Mouse (Mus musculus) stomach, embryonic 15.5 days (tissue): Measurements from ENCODE around the gene Esr1. TPM values are rescaled to one million over a fixed set of nuclear protein-coding genes. Genes with fewer than 3 reads are reported as not detected.

ENCODE experiments used
- ATAC-seq: fragments of 200-750 bp; cut with Nextera tagmentation; 2 replicates; pipeline ENCODE4 v1.8.0; 2017; ENCODE audit warnings: low read depth, moderate number of reproducible peaks, moderate TSS enrichment; ENCODE audit not compliant: insufficient read depth, low FRiP score
- H3K27ac ChIP-seq: fragments of 300-500 bp; sonication (generic); 2 replicates; pipeline ENCODE4 v1.5.1; 2015; ENCODE audit warnings: mild to moderate bottlenecking, inconsistent platforms
- H3K27me3 ChIP-seq: fragments of 300-500 bp; sonication (generic); replicated peaks from 2 replicates; pipeline ENCODE4 v1.6.1; 2015; ENCODE audit warnings: inconsistent platforms
- H3K36me3 ChIP-seq: fragments of 300-500 bp; sonication (generic); 2 replicates; pipeline ENCODE4 v1.6.1; 2015; ENCODE audit warnings: inconsistent platforms
- H3K4me1 ChIP-seq: fragments of 300-500 bp; sonication (generic); 2 replicates; pipeline ENCODE4 v1.6.1; 2015; ENCODE audit warnings: inconsistent platforms
- H3K4me2 ChIP-seq: fragments of 300-500 bp; sonication (generic); 2 replicates; pipeline ENCODE4 v1.6.1; 2015; ENCODE audit warnings: mild to moderate bottlenecking, inconsistent platforms
- H3K4me3 ChIP-seq: fragments of 300-500 bp; sonication (generic); replicated peaks from 2 replicates; pipeline ENCODE4 v1.5.1; 2015; ENCODE audit warnings: inconsistent platforms
- H3K9ac ChIP-seq: fragments of 300-500 bp; sonication (generic); 2 replicates; pipeline ENCODE4 v1.6.1; 2015; ENCODE audit warnings: inconsistent platforms
- H3K9me3 ChIP-seq: fragments of 300-500 bp; sonication (generic); 2 replicates; pipeline ENCODE4 v1.6.1; 2016; ENCODE audit warnings: inconsistent platforms
- WGBS: fragments of 180-500 bp; shearing (Covaris S2); methylation state at CpG from one replicate; pipeline ENCODE4 v1.1.7; 2015; 5-methylcytosine and 5-hydroxymethylcytosine counted together
- polyA plus RNA-seq: library from polyadenylated mRNA; unstranded; fragments of >200 nt; fragmentation: Nextera tagmentation; extraction: Ambion mirVana; gene quantifications from 2 replicates; pipeline ENCODE4 v1.2.1, GENCODE M21; 2015

Gene Esr1
- polyA plus RNA-seq, 1 experiment from 2014 or later = 0.86 TPM

DNA sequence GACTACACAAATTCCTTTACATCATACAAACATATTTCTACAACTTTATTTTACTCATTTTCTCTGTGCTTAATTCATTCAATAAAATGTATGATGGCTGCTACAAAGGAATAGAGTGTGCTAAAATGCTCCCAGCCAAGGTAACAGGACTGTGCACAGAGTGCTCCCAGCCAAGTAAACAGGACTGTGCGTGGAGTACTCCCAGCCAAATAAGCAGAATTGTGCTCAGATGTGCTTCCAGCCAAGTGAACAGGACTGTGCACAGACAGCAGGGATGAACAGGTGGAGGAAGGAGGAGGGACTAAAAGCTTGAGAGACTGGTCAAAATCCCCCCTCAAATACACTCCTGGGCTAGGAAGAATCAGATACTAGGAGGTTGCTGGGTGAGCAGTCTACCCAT, 282.1 kb downstream of the Esr1 start:
- no peak for ATAC-seq
- Histone ChIP-seq H3K4me1 (no peaks in the 10 kb centered on the region), H3K36me3 (no peaks in the 10 kb centered on the region), H3K27ac (no peak overlapping the region), H3K9ac (no peak overlapping the region), H3K4me2 (no peak overlapping the region), H3K4me3 (no peak overlapping the region), H3K27me3 (no peaks in the 10 kb centered on the region), H3K9me3 (no peaks in the 10 kb centered on the region)
- 37% methylated on average over 1 of the region's 1 CpGs for WGBS

DNA sequence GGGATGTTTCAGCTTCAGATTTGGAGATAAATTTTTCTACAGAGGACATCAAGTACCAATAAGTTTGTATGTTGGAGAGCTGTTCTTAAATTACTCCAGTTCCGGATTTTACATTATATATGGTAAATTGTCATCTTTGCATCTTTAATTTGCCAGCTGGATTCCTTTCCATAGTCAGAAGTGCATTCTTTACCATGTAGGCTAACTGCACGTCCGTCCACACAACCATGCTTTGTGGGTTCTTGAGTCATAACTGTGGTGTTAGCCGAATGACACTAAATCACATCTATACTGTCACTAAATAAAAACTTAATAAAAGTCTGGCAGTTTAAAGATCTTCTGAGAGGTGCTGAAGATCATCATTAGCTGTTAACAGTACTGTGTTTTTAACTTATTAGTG, 286.4 kb downstream of the Esr1 start:
- Histone ChIP-seq H3K4me1 (no peaks in the 10 kb centered on the region), H3K27ac (no peak overlapping the region), H3K4me2 (no peak overlapping the region), H3K4me3 (no peak overlapping the region), H3K9ac (no peak overlapping the region), H3K9me3 (no peaks in the 10 kb centered on the region), H3K36me3 (no peaks in the 10 kb centered on the region), H3K27me3 (no peaks in the 10 kb centered on the region)
- 60% methylated on average over 4 of the region's 4 CpGs for WGBS
- ATAC-seq = no peak

DNA sequence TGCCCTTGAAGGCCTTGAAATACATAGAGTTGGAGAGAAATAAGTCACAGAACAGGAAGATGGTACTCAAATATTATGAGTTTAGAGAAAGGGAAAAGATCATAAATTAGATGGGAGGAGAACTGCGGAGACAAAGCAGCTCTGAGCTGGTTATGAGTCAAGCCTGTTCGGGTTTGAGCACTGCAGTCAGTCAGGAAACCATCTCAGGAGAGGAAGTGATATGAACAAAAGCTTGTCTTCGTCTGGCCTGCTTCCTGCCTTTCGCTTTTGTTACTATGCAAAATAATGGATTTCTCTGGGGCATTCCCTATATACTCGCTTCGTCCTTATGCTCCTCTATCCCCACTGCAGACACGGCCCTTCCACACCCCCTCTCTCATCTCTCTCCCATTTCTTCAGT, 288.9 kb downstream of the Esr1 start:
- Histone ChIP-seq H3K4me3 (no peak overlapping the region), H3K4me1 (no peaks in the 10 kb centered on the region), H3K9me3 (no peaks in the 10 kb centered on the region), H3K4me2 (no peak overlapping the region), H3K27ac (no peak overlapping the region), H3K9ac (no peak overlapping the region), H3K36me3 (no peaks in the 10 kb centered on the region), H3K27me3 (no peaks in the 10 kb centered on the region)
- WGBS = 62% methylated on average over 7 of the region's 7 CpGs
- ATAC-seq = no peak

- no peak overlapping the region for H3K4me3 ChIP-seq
- no peak for ATAC-seq
- H3K4me1 ChIP-seq = no peaks in the 10 kb centered on the region
- WGBS = 71% methylated on average over 2 of the region's 2 CpGs
- no peaks in the 10 kb centered on the region for H3K27me3 ChIP-seq
- H3K36me3 ChIP-seq = no peaks in the 10 kb centered on the region
- no peak overlapping the region for H3K4me2 ChIP-seq
- H3K9ac ChIP-seq = no peak overlapping the region
- no peak overlapping the region for H3K27ac ChIP-seq
- H3K9me3 ChIP-seq = no peaks in the 10 kb centered on the region
These were observed 297.9 kb downstream of the Esr1 start for GRCm38 (mm10) chr10:4909271-4909670.

GRCm38 (mm10) chr10:4910451-4910850, 299.1 kb downstream of the Esr1 start:
- no peak overlapping the region for H3K4me2 ChIP-seq
- H3K27ac ChIP-seq = no peak overlapping the region
- H3K27me3 ChIP-seq = no peaks in the 10 kb centered on the region
- H3K9me3 ChIP-seq = no peaks in the 10 kb centered on the region
- 77% methylated on average over 4 of the region's 4 CpGs for WGBS
- H3K4me1 ChIP-seq = no peaks in the 10 kb centered on the region
- H3K9ac ChIP-seq = no peak overlapping the region
- no peaks in the 10 kb centered on the region for H3K36me3 ChIP-seq
- no peak overlapping the region for H3K4me3 ChIP-seq
- no peak for ATAC-seq

DNA sequence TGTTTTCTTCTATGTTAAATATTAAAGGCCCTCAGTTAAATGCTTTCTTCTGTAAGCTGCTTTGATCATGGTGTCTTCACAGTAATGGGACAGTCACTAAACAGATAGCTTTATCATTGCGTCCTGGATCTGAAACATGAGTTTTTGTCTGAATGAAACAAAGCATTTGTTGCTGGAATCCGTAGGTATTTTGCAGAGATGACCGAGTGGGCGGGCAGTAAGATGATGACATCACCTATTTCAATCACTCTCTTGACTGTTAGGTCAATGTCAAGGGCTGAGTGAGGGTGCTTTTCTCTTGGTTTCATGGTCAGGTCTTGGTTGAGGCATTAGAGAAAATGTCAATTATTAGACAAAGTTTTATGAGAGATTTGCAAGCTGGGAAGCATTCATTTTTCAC, 307.7 kb downstream of the Esr1 start:
- ATAC-seq = no peak
- no peaks in the 10 kb centered on the region for H3K4me1 ChIP-seq
- H3K27ac ChIP-seq = no peak overlapping the region
- H3K27me3 ChIP-seq = no peaks in the 10 kb centered on the region
- no peak overlapping the region for H3K4me3 ChIP-seq
- H3K4me2 ChIP-seq = no peak overlapping the region
- H3K9ac ChIP-seq = no peak overlapping the region
- WGBS = 83% methylated on average over 4 of the region's 4 CpGs
- H3K36me3 ChIP-seq = no peaks in the 10 kb centered on the region
- no peaks in the 10 kb centered on the region for H3K9me3 ChIP-seq

DNA sequence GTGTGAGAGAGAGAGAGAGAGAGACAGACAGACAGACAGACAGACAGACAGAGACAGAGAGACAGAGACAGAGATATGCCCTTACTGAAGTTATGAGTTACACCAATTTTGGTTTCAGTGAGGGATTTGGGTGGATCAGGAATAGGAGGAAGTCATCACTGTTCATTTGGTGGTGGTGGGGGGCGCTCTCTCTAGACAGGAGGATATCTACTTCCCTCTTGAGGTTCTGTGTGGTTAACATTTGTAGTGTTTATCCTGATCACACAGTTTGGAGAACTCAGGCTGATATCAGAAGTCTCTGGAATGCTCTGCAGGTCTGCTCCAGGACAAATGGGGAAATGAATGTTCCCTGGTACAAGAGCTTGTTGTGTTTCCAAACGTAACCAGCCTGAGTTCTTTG, 312.2 kb downstream of the Esr1 start:
- no peaks in the 10 kb centered on the region for H3K4me1 ChIP-seq
- H3K4me3 ChIP-seq = no peak overlapping the region
- WGBS = 62% methylated on average over 2 of the region's 2 CpGs
- H3K36me3 ChIP-seq = no peaks in the 10 kb centered on the region
- no peak for ATAC-seq
- no peak overlapping the region for H3K9ac ChIP-seq
- no peak overlapping the region for H3K27ac ChIP-seq
- no peaks in the 10 kb centered on the region for H3K9me3 ChIP-seq
- H3K27me3 ChIP-seq = no peaks in the 10 kb centered on the region
- no peak overlapping the region for H3K4me2 ChIP-seq

- 74% methylated on average over 2 of the region's 2 CpGs for WGBS
- Histone ChIP-seq H3K36me3 (no peaks in the 10 kb centered on the region), H3K27me3 (no peaks in the 10 kb centered on the region), H3K4me1 (no peaks in the 10 kb centered on the region), H3K9me3 (no peaks in the 10 kb centered on the region), H3K4me3 (no peak overlapping the region), H3K9ac (no peak overlapping the region), H3K4me2 (no peak overlapping the region), H3K27ac (no peak overlapping the region)
- no peak for ATAC-seq
These were observed 313.0 kb downstream of the Esr1 start for GRCm38 (mm10) chr10:4924391-4924790.

- ATAC-seq = no peak
- Histone ChIP-seq H3K4me3 (no peak overlapping the region), H3K9ac (no peak overlapping the region), H3K27me3 (no peaks in the 10 kb centered on the region), H3K4me1 (no peaks in the 10 kb centered on the region), H3K36me3 (no peaks in the 10 kb centered on the region), H3K4me2 (no peak overlapping the region), H3K9me3 (no peaks in the 10 kb centered on the region), H3K27ac (no peak overlapping the region)
- 81% methylated on average over 5 of the region's 5 CpGs for whole genome bisulfite sequencing
These were observed 331.8 kb downstream of the Esr1 start for GRCm38 (mm10) chr10:4943148-4943547.

DNA sequence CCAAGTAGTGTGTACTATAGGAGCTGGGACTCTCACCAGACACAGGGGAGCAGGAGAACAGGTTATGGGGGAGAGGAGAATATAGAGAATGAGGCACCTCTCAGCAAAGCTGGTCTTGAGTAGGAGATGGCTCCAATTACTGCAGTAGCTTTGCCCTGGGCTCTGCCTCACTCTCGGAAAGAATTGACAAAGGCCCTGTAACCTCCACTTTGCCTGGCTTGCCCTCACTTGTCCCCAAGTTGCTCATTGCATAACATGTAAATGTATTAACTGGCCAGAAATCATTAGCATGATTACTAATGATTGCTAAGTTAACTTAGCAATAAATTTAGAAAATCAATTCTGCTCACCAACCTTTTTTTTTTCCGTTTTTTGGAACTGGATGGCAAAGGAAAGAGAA, 333.3 kb downstream of the Esr1 start:
- ATAC-seq = no peak
- Histone ChIP-seq H3K4me1 (no peaks in the 10 kb centered on the region), H3K4me3 (no peak overlapping the region), H3K4me2 (no peak overlapping the region), H3K9me3 (no peaks in the 10 kb centered on the region), H3K27ac (no peak overlapping the region), H3K9ac (no peak overlapping the region), H3K27me3 (no peaks in the 10 kb centered on the region), H3K36me3 (no peaks in the 10 kb centered on the region)
- WGBS = 73% methylated on average over 2 of the region's 2 CpGs

DNA sequence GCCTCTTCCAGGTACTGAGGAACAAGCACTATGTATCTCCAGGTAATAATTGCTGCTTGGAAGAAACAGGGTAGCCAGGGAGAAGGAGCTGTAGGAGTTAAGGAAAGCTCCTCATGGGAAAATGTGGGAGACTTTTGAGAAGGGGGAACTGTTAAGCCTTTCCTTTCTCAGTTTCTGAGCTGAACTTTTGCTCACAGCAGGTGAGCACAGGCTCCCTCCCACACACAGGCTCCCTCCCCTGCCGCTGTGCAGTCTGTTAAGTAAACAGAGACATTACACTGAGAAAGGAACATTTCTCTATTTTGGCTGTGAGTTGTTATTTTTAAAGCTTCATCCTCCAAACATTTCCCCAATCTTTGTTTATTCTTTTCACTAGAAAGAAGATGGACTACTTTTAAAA, 354.4 kb downstream of the Esr1 start:
- Histone ChIP-seq H3K36me3 (no peaks in the 10 kb centered on the region), H3K4me3 (no peak overlapping the region), H3K9ac (no peak overlapping the region), H3K4me1 (no peaks in the 10 kb centered on the region), H3K9me3 (no peaks in the 10 kb centered on the region), H3K27ac (no peak overlapping the region), H3K4me2 (no peak overlapping the region), H3K27me3 (no peaks in the 10 kb centered on the region)
- no peak for ATAC-seq
- WGBS = 0% methylated on average over 1 of the region's 1 CpGs

DNA sequence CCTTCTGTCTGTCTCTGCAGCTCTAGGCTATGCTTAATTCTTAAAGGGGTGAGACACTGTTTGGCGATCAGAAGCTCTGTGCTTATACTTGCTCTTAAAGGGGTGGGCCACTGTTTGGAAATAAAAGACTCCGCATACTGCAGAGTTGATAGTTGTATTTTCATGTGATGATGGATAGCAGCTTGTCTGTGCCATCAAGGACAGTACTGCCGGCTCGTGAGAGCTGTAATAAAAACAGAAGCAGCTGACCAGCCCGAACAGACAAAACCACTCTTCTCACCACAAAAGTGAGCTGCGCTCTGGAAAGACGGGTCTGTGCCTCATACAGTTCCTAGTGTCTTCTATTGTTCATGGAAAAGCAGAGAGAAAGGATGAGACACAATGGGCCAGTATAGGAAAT, 359.8 kb downstream of the Esr1 start:
- no peak overlapping the region for H3K4me3 ChIP-seq
- no peaks in the 10 kb centered on the region for H3K36me3 ChIP-seq
- no peak overlapping the region for H3K27ac ChIP-seq
- WGBS = 41% methylated on average over 7 of the region's 7 CpGs
- ATAC-seq = no peak
- H3K9ac ChIP-seq = no peak overlapping the region
- H3K9me3 ChIP-seq = no peaks in the 10 kb centered on the region
- H3K4me1 ChIP-seq = no peaks in the 10 kb centered on the region
- H3K4me2 ChIP-seq = no peak overlapping the region
- H3K27me3 ChIP-seq = no peaks in the 10 kb centered on the region

- H3K36me3 ChIP-seq = no peaks in the 10 kb centered on the region
- no peak for ATAC-seq
- no peak overlapping the region for H3K4me2 ChIP-seq
- H3K9me3 ChIP-seq = no peaks in the 10 kb centered on the region
- no peak overlapping the region for H3K9ac ChIP-seq
- H3K4me1 ChIP-seq = no peaks in the 10 kb centered on the region
- H3K27me3 ChIP-seq = no peaks in the 10 kb centered on the region
- H3K4me3 ChIP-seq = no peak overlapping the region
- H3K27ac ChIP-seq = no peak overlapping the region
These were observed 360.2 kb downstream of the Esr1 start for GRCm38 (mm10) chr10:4971586-4971985.
